Mouse (Mus musculus): Measurements from ENCODE around the gene Utrn. TPM values are rescaled to one million over a fixed set of nuclear protein-coding genes. Genes with fewer than 3 reads are reported as not detected.

The Utrn gene
- total RNA-seq, 2 experiments from 2014 or later = 38.3 to 42.6 TPM

- no peak for DNase-seq (ENCODE audit: extremely low spot score in 1 of 2, low spot score in 1 of 2)
These were observed 316.3 kb downstream of the Utrn start for GRCm38 (mm10) chr10:12552890-12553278.

DNA sequence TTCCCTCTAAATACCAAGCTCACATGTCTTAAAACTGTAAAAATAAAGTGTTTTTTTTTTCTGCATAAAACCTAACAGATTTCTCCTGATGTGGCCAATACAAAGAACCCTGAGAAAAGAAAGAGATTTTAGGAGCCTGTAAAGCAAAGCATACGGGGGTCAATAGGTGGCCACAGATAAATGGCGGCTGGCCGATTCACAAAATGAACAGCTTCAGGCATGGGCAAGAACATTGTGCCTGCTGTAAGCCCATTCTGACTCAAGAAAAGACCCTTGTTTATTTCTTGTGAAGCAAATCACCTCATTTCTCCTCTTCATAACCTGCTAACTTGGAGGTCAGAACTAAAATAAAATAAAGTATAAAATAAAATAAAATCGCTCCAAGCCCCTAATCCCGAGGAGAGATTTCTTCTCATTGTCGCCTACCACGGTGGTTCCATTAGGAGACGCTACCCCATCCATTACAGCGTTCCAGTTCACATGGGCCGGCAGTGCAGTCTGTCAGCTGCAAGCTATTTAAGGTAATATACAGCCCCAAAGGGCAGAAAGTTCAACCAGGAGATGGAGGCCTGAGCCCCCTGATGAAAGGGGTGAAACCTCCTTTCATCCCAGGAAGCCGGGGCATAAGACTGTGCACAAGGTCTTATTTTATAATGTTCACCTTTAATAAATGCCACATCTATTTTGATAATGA, 316.8 kb downstream of the Utrn start:
- no peak for DNase-seq (ENCODE audit: extremely low spot score in 1 of 2, low spot score in 1 of 2)

DNA sequence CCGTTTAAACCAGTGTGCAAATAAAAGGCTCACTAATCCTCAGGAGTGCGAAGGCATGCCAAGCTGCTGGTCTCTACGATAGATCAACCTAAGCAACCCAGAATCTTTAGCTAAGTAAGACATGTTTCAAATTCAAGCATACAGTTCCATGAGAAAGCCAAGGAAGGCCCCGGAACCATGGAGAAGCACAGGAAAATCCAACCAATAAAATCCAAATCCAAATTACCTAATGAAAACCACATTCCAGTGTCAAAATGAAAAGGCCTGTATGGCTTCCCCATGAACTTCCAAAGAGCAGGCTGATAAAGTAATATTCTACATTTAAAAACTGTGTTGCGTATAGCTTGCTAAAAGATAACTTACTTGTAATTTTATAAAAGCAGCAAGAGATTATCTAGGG, 317.4 kb downstream of the Utrn start:
- DNase-seq (ENCODE audit: extremely low spot score in 1 of 2, low spot score in 1 of 2) = no peak

DNA sequence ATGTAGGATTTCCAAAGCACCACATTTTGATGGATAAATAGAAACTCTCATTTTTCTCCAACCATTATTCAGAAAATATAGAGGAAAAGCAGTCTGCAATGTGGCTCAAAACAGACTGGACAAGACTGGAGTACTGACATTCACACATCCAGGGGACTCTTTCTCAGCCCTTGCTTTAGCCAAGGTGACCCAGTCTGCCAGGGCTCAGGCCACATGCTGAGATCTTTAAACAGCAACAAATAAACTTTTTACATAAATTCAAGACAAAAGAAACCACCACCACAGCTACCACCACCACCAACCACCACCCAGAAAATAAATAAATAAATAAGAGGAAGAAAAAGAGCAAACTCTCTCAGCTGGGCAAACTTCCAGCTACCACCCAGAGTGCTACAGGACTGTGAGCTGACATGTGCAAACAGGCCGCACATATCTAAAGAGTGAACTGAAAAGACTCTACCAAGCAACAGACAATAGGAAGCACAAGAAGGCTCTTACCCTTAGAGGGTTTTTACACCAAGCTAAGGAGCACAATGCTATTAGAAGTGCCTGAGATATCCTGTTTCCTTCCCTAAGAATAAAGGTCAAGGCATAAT, 319.1 kb downstream of the Utrn start:
- DNase-seq (ENCODE audit: extremely low spot score in 1 of 2, low spot score in 1 of 2) = no peak

DNA sequence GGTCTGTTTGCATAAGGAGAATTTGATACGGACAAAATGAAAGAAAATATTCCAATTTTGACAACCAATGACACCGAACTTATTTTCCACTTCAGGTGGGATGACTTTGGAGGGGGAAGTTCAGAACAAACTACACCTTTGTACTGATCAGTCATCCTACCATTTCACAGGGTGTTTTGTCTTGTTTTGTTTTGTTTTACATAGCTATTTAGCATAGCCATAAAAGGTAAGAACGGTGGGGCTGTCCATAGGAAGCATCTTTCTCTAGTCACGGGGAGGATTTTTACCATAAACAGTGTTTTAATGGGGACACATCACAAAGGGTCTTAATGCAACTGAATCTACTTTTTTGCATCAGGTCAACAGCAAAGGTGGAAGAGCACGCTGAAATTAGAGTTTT, 319.9 kb downstream of the Utrn start:
- no peak for DNase-seq (ENCODE audit: extremely low spot score in 1 of 2, low spot score in 1 of 2)

GRCm38 (mm10) chr10:12548616-12549084, 320.5 kb downstream of the Utrn start:
- no peak for DNase-seq (ENCODE audit: extremely low spot score in 1 of 2, low spot score in 1 of 2)

DNA sequence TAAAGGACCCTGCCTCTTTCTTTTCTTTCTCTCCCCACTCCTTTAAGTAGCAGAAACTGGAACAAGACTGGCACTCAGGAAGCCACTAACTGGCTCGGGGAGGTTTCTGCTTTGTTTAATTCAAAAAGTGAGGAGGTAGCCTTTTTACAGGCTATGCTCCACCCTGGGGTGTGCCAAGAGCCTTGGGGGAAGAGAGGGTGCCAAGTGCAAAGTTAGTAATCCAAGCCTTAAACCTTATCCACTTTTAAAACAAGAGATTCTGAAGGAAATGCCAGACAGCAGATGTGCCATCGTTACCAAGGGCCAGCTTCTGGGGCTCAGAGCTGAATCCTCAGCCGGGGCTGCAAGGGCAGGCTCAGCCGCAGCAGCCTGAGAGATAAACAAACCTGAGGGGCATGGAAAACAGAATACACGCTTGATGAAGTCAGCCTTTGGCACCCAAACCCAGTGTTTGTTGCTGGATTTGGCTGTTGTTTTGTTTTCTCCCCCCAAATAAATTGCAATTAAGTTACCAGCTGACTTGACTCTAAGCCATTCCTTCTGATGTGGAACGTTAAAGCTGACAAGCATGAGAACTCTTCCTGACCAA, 322.0 kb downstream of the Utrn start:
- no peak for DNase-seq (ENCODE audit: extremely low spot score in 1 of 2, low spot score in 1 of 2)

DNA sequence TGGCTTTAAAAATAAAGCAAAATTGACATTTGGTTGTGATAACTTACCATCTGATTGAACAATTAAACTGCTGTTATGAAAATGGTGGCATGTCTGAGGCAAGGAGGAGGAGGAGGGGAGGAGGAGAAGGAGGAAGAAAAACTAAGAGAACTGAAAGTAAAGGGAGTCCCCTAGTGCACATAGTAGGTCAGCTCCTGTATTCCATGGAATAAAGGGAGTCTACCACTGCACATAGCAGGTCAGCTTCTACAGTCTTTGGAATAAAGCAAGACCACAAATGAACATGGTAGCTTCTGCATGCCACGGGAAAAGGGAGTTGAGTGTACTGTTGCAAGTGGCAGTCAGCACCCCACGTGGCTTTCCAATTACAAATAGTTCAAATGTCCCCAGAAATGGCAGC, 323.7 kb downstream of the Utrn start:
- DNase-seq (ENCODE audit: extremely low spot score in 1 of 2, low spot score in 1 of 2) = no peak

GRCm38 (mm10) chr10:12541757-12542156, 327.4 kb downstream of the Utrn start:
- no peak for DNase-seq (ENCODE audit: extremely low spot score in 1 of 2, low spot score in 1 of 2)

DNA sequence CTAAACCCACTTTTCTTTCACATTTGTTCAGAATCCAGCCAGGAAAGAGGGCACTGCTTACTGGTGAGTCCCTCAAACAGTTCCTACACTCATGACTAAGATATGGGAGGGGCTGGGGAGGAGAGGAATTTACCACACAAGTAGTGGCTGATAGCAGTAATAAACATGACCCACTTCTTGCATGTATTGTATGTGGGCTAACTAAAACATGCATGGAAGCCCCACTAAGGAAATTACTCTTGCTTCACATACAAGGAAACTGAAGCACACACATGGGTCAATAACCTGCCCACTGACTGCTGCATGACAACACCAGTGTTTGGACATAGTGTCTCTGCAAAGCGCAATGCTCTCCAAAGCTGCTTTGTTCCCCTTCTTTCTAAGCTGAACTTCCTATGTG, 333.9 kb downstream of the Utrn start:
- DNase-seq (ENCODE audit: extremely low spot score in 1 of 2, low spot score in 1 of 2) = no peak

DNA sequence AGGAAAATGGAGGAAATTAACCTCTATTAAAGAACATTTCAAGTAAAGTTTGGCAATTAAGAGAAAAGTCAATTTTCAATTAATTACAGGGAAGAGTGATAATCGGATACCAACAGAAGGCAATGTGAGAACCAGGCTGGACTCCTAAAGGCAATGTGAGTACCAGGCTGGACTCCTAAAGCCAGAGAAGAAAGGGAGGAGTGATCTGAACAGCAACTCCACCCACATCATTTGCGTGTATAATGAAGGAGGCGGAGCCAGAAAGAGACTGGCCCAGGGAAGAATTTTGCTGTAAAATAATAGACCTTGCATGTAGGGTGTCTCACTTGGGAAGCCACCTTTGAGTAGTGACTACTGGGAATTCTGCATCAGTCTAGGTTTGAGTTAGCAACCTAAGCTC, 334.4 kb downstream of the Utrn start:
- DNase-seq (ENCODE audit: extremely low spot score in 1 of 2, low spot score in 1 of 2) = no peak

DNA sequence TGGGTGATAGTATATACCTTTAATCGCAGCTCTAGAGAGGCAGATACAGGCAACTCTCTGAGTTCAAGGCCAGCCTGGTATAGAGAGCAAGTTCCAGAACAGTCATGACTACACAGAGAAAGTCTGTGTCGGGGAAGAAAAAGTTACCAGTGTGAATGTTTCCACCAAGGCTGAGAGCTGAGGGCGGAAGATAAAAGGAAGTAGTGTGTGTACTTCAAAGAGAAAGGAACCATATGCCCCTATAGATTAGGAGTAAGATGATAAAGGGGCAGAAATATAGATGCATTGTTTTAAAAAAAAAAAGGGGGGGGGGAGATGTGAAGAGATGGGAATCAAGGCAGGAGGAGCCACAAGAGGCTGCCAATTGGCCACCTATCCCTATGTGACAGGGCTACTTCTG, 334.9 kb downstream of the Utrn start:
- no peak for DNase-seq (ENCODE audit: extremely low spot score in 1 of 2, low spot score in 1 of 2)

GRCm38 (mm10) chr10:12522078-12522477, 347.1 kb downstream of the Utrn start:
- no peak for DNase-seq (ENCODE audit: extremely low spot score in 1 of 2, low spot score in 1 of 2)

DNA sequence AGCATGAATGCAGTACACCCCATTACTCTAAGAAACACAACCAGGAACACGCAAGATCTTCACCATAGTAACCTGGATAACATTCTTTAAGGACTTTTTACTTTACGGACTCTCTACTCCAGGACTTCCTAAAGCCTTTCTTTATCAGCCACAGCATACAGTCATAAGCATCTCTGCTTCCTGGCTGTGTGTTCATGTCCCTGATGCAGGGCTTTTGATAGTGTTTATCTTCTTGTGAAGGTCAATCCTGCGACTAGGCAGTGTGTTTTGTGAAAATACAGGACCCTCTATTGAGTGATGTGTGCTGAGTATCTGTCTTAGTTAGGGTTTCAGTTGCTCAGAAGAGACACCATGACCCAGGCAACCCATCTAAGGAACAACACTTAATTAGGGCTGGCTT, 351.0 kb downstream of the Utrn start:
- DNase-seq (ENCODE audit: extremely low spot score in 1 of 2, low spot score in 1 of 2) = no peak

DNA sequence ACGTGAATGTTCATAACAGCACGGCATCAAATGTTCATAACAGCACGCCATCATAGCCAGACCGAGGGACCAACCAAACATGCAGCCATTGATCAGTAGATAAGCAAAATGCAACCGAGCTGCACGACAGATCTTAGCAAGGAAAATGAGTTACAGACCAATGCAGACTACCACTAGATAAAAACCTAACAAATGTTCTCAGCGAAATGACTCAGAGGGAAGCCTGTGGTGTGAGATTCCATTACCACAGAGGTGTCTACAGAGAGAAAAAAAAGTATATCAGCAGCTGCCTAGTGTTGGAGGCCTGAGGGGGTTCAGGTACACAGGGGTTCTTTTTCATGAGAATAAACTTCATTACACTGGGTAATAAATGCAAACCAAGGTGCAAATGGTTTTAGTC, 363.6 kb downstream of the Utrn start:
- no peak for DNase-seq (ENCODE audit: extremely low spot score in 1 of 2, low spot score in 1 of 2)

DNA sequence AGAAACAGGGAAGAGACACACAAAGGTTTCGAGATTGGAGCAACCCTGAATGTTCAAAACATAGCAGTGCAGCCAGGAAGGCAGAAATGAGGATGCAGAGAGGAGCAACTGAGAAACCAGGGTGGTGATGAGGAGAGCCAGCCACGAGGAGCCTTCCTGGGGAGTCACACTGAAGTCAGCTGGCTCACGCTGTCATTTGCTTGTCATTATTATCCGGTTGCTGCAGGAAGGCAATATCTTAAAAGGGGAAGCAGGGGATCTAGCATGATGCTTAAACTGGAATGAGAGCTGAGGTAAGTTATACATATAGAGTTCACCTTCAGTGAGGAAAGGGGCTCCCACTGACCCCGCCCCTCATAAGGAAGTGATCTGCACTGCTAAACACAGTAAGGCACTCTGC, 368.7 kb downstream of the Utrn start:
- no peak for DNase-seq (ENCODE audit: extremely low spot score in 1 of 2, low spot score in 1 of 2)

GRCm38 (mm10) chr10:12497555-12497954, 371.6 kb downstream of the Utrn start:
- DNase-seq (ENCODE audit: extremely low spot score in 1 of 2, low spot score in 1 of 2) = no peak

DNA sequence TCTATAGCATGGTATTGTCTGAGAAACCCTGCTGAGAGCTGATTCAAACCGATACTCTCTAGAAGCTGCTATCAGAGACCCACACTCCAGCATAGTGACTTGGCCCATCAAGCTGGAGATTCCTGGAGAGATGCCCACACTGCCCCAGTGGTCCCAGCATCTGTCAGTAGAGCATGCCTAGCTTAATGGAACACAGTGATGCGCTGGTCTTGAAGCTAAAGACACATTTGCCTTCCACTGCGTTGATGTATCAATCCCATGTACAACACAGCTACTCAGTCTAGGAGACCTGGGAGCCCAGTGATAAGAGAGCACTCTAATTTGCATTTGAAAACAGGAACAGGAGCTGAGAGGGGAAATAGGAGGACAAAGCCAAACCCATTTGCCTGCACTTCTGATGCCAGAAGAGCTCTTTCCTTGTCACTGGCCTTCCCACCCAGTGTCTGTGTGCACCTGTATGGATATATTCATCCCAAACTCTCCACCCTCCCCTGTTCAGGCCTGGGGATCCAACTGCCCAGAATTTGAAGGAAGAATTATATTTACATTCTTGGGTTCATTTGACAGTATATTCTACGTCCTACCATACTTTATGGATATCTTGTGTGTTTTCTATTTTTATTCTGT, 379.5 kb downstream of the Utrn start:
- no peak for DNase-seq (ENCODE audit: extremely low spot score in 1 of 2, low spot score in 1 of 2)

- DNase-seq (ENCODE audit: extremely low spot score in 1 of 2, low spot score in 1 of 2) = no peak
These were observed 380.6 kb downstream of the Utrn start for GRCm38 (mm10) chr10:12488518-12488917.

DNA sequence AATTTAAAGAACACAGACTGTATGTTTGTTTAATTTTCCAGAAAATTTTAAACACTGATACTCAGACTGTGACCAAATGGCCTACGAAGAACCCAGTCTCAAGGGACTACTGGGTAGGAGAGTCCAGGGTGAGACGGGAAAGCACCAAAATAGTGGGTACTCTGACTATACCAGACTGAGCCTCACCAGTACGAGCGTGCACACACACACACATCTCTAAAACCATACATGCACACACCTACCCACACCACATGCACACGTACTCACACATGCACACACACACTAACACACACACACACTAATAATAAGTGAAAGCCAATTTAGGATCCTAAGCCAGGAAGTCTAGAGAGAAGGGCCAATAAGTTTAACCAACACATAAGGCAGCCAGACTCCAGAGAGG, 381.0 kb downstream of the Utrn start:
- DNase-seq (ENCODE audit: extremely low spot score in 1 of 2, low spot score in 1 of 2) = no peak

DNA sequence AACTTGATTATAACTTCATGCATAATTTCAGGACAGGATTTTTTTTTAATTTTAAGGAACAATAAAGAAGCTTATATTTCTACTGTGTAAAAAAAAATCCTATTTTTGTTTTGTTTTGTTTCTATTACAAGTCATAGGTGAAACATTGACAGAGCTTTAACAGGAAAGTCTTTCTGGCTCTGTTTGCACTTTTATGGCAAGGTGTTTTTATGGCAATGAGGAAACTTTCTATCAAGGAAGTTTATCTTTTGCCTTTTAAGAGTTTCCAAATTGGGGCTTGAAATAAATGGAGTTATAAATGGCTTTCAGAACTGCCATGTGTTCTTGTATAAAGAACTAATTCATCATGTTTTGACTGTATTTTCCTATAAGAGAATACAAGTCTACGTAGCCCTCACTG, 385.7 kb downstream of the Utrn start:
- DNase-seq (ENCODE audit: extremely low spot score in 1 of 2, low spot score in 1 of 2) = no peak

DNA sequence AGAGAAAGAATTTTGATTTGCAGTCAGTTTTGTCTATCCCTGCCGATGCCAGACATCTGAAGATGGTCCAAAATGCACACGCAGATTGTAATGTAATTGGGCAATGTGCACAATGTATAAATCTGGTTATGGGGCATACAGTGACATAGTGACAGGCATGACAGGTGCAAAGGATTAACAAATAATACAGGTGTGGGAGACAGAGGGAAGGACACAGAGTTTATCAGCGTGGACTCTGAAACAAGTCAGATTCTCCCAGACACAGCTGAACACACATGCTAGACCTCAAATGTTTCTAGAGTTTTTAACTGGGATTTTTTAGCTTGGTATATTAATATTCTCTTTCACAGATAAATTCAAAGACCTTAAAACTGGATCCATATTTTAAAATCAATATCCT, 386.2 kb downstream of the Utrn start:
- DNase-seq (ENCODE audit: extremely low spot score in 1 of 2, low spot score in 1 of 2) = no peak
